Mouse (Mus musculus) olfactory bulb, adult 2 months (tissue): Measurements from ENCODE around the gene Gm20481.

Experiments
- CTCF ChIP-seq: fragments of 200-500 bp; IDR thresholded peaks from 2 replicates; pipeline ENCODE4 v1.5.1; 2012; ENCODE audit warnings: low read depth, mild to moderate bottlenecking, low read length, moderate library complexity; ENCODE audit not compliant: insufficient read depth
- POLR2A ChIP-seq: fragments of 200-500 bp; IDR thresholded peaks from 2 replicates; pipeline ENCODE4 v1.6.1; 2012; ENCODE audit warnings: mild to moderate bottlenecking, low read depth, low read length, moderate library complexity; ENCODE audit not compliant: insufficient read depth

DNA sequence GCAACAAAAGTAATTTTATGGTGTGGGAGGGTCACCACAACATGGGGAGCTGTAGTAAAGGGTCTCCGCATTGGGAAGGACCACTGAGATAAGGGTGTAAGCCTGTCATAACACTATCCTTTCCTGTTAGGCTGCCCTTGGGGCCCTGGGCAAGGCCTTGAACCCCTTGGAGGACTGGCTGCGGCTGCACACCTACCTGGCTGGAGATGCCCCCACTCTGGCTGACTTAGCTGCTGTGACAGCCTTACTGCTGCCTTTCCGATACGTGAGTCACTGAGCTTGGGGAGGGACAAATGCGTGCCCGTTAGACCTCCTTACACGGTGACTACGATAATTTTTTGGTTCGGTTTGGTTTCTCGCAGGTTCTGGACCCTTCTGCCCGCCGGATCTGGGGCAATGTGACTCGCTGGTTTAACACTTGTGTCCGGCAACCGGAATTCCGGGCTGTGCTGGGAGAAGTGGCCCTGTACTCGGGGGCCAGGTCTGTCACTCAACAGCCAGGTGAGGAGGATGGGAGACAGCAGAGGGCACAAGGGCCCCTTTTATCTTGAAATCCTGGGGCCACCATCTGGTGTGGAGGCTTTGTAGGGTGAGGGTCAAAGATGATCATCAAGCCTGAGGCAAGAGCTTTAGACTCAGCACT is 34.5 kb downstream of the Gm20481 start:
- TF ChIP-seq POLR2A = 0 out of 2 replicates have a peak, but pooled peaks have one; percentile 9
- TF ChIP-seq CTCF = no peak
